8 mouse cellular contexts compared by ENCODE assay signal in the genomic region with DNA sequence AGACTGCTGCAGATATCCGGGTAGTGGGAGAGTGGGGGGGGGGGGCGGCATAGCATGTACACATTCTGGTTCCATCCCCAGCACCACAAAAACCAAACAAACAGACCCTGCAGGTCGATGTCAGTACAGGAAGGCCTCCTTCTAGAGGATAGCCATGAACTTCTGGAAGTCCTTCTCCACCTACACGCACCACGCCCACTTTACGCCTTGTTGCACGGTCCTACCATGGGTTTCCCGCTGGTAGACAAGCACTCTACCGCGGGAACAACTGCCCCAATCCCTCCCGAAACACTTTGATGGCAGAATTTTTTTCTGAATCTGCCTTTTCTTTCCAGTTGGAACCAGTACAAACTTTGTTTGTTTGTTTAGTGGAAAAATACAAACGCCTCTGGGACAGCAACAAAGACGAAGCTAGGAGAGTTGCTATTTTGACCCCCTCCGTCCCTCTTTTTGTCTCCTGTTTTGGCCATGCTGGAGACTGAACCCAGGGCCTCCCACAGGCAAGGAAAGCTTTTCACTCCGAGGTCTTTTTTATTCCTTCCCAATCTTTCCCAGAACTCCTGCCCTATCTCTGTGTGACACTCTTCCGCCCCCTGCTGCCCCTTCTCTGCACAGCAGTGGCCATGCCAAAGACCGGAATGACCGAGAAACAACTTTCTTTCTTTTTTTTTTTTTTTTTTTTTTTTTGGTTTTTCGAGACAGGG. TPM values are rescaled to one million over a fixed set of nuclear protein-coding genes. Genes with fewer than 3 reads are reported as not detected.
DNase-seq lines count a peak whose midpoint lies in the region; ATAC-seq and TF ChIP-seq lines count a peak whose summit lies in the region.

No protein-coding gene starts in this region.

- H3K36me3 ChIP-seq in heart, embryonic 13.5 days: no peaks in the 10 kb centered on the region
- no peaks in the 10 kb centered on the region for H3K36me3 ChIP-seq in liver, embryonic 14.5 days (replicated peaks; ENCODE audit: control insufficient read depth, insufficient read depth, low read depth)

- no peak for TF ChIP-seq POLR2A in olfactory bulb, adult 2 months (IDR thresholded peaks at IDR 0.05; ENCODE audit: insufficient read depth, low read depth, low read length)

- peak overlapping the region; percentile 27 for H3K4me3 ChIP-seq in heart, embryonic 13.5 days
- H3K4me3 ChIP-seq in liver, embryonic 14.5 days (ENCODE audit: insufficient read depth in 1 of 2, low read depth in 2 of 2, low read length in 2 of 2): peak overlapping the region; percentile 52 to 56
- no peak overlapping the region for H3K4me3 ChIP-seq in olfactory bulb, adult 2 months (ENCODE audit: insufficient read depth, low read depth, low read length)

- H3K9me3 ChIP-seq in heart, embryonic 13.5 days: no peaks in the 10 kb centered on the region
- no peaks in the 10 kb centered on the region for H3K9me3 ChIP-seq in liver, embryonic 14.5 days (ENCODE audit: control insufficient read depth, low read length)

- peak; percentile 84 for ATAC-seq in erythroblast, adult 5-6 weeks (replicated peaks; ENCODE audit: low FRiP score, poor library complexity, severe bottlenecking)
- peak; percentile 51; the same call in 1 of the 2 replicates for ATAC-seq in heart, embryonic 13.5 days (ENCODE audit: extremely low read depth, insufficient number of reproducible peaks, low FRiP score, low TSS enrichment)
- ATAC-seq in liver, embryonic 14.5 days (ENCODE audit: insufficient read depth): peak; percentile 61; the same call in 1 of the 2 replicates

- peaks cover 23% of the 10 kb centered on the region for H3K27me3 ChIP-seq in heart, embryonic 13.5 days (replicated peaks)
- H3K27me3 ChIP-seq in liver, embryonic 14.5 days (ENCODE audit: control insufficient read depth, insufficient read depth, low read length): no peaks in the 10 kb centered on the region

- no peak overlapping the region for H3K27ac ChIP-seq in heart, embryonic 13.5 days (replicated peaks)
- H3K27ac ChIP-seq in liver, embryonic 14.5 days: no peak overlapping the region; the same call in 1 of the 2 replicates
- H3K27ac ChIP-seq in olfactory bulb, adult 2 months (ENCODE audit: insufficient read depth, low read depth, low read length): no peak overlapping the region

- DNase-seq in A20 (ENCODE audit: low read depth, low spot score): peak; percentile 23
- peak; percentile 90 to 94 for DNase-seq in adrenal gland, postnatal 36 days
- DNase-seq in kidney, postnatal 25 days: peak; percentile 90 to 94
- DNase-seq in liver, embryonic 14.5 days (ENCODE audit: low read depth in 3 of 3, low spot score in 3 of 3): peak in 1 of 3 experiments; percentile 61
- peak; percentile 77 for DNase-seq in thymus, postnatal 14 days

- peaks cover 13% of the 10 kb centered on the region for H3K4me1 ChIP-seq in heart, embryonic 13.5 days
- peaks cover 15 to 26% of the 10 kb centered on the region in 2 experiments for H3K4me1 ChIP-seq in liver, embryonic 14.5 days (replicated peaks; ENCODE audit: control insufficient read depth in 2 of 2, insufficient read depth in 2 of 2, low read length in 1 of 2)
- peaks cover 5% of the 10 kb centered on the region for H3K4me1 ChIP-seq in olfactory bulb, adult 2 months (ENCODE audit: control insufficient read depth, insufficient read depth, low read length)

- no peak for TF ChIP-seq EP300 in liver, embryonic 14.5 days (IDR thresholded peaks at IDR 0.05; ENCODE audit: low read depth)

- peak overlapping the region; percentile 61 for H3K4me2 ChIP-seq in heart, embryonic 13.5 days
- H3K4me2 ChIP-seq in liver, embryonic 14.5 days (ENCODE audit: low read depth): peak overlapping the region; percentile 95

- WGBS in heart, embryonic 13.5 days: 12% methylated on average over 19 of the region's 19 CpGs
- WGBS in liver, embryonic 14.5 days (ENCODE audit: insufficient replicate concordance): 4% methylated on average over 19 of the region's 19 CpGs
- WGBS in olfactory bulb, adult 2 months: 7% methylated on average over 19 of the region's 19 CpGs

- H3K9ac ChIP-seq in heart, embryonic 13.5 days: peak overlapping the region; percentile 72
- peak overlapping the region; percentile 67 for H3K9ac ChIP-seq in liver, embryonic 14.5 days (replicated peaks)

- peak; percentile 92 for TF ChIP-seq CTCF in liver, embryonic 14.5 days (IDR thresholded peaks at IDR 0.05; ENCODE audit: low read depth)
- peak; percentile 76 for TF ChIP-seq CTCF in olfactory bulb, adult 2 months (IDR thresholded peaks at IDR 0.05; ENCODE audit: insufficient read depth, low read depth, low read length)

RNA-seq across cellular contexts. Expression of a gene that starts 4.0 kb away (rescaled TPM):
- total RNA-seq in adrenal gland, postnatal 36 days (2021): not detected
- not detected in 2 replicates for total RNA-seq in erythroblast, adult 5-6 weeks (2015; ENCODE audit: low replicate concordance)
- 0.51 TPM in 1 of 2 replicates, not detected in the other for total RNA-seq in erythroblast, adult 5-6 weeks (2017; ENCODE audit: low replicate concordance)
- 0.23 and 1.7 TPM in 2 replicates for polyA plus RNA-seq in heart, embryonic 13.5 days (2015; fragmentation: Nextera tagmentation; extraction: Ambion mirVana)
- 21.4 and 23.5 TPM in 2 replicates for polyA plus RNA-seq in liver, embryonic 14.5 days (2012; rRNA removed)
- 28.4 and 33.2 TPM in 2 replicates for polyA plus RNA-seq in liver, embryonic 14.5 days (2014; fragmentation: Nextera tagmentation; extraction: Ambion mirVana)
- polyA plus RNA-seq in olfactory bulb, adult 2 months (2012; ENCODE audit: insufficient read depth, insufficient read length, low replicate concordance, missing spikeins): not detected in 2 replicates

RNA-seq across cellular contexts. Expression of a gene that starts 8.0 kb away (rescaled TPM):
- total RNA-seq in adrenal gland, postnatal 36 days (2021): 10 to 100 TPM; 28.5 to 45.4 TPM
- 10.6 and 24.0 TPM in 2 replicates for total RNA-seq in erythroblast, adult 5-6 weeks (2015; ENCODE audit: low replicate concordance)
- 1.2 and 4.0 TPM in 2 replicates for total RNA-seq in erythroblast, adult 5-6 weeks (2017; ENCODE audit: low replicate concordance)
- 24.5 and 25.0 TPM in 2 replicates for polyA plus RNA-seq in heart, embryonic 13.5 days (2015; fragmentation: Nextera tagmentation; extraction: Ambion mirVana)
- 20.6 and 25.2 TPM in 2 replicates for polyA plus RNA-seq in liver, embryonic 14.5 days (2012; rRNA removed)
- polyA plus RNA-seq in liver, embryonic 14.5 days (2014; fragmentation: Nextera tagmentation; extraction: Ambion mirVana): 21.3 and 29.8 TPM in 2 replicates
- polyA plus RNA-seq in olfactory bulb, adult 2 months (2012; ENCODE audit: insufficient read depth, insufficient read length, low replicate concordance, missing spikeins): 162 TPM in 1 of 2 replicates, not detected in the other

RNA-seq across cellular contexts. Expression of a gene that starts 8.1 kb away (rescaled TPM):
- total RNA-seq in adrenal gland, postnatal 36 days (2021): 10 to 100 TPM in 1 of 2 experiments, 1 to 10 TPM in 1; 5.7 to 11.3 TPM
- total RNA-seq in erythroblast, adult 5-6 weeks (2015; ENCODE audit: low replicate concordance): not detected in 2 replicates
- total RNA-seq in erythroblast, adult 5-6 weeks (2017; ENCODE audit: low replicate concordance): 0.70 TPM in 1 of 2 replicates, not detected in the other
- 17.5 and 18.1 TPM in 2 replicates for polyA plus RNA-seq in heart, embryonic 13.5 days (2015; fragmentation: Nextera tagmentation; extraction: Ambion mirVana)
- 3.7 and 5.1 TPM in 2 replicates for polyA plus RNA-seq in liver, embryonic 14.5 days (2012; rRNA removed)
- polyA plus RNA-seq in liver, embryonic 14.5 days (2014; fragmentation: Nextera tagmentation; extraction: Ambion mirVana): 10.0 and 10.4 TPM in 2 replicates
- polyA plus RNA-seq in olfactory bulb, adult 2 months (2012; ENCODE audit: insufficient read depth, insufficient read length, low replicate concordance, missing spikeins): not detected in 2 replicates

RNA-seq across cellular contexts. Expression of a gene that starts 19.1 kb away (rescaled TPM):
- total RNA-seq in adrenal gland, postnatal 36 days (2021): 10 to 100 TPM; 80.5 to 88.4 TPM
- total RNA-seq in erythroblast, adult 5-6 weeks (2015; ENCODE audit: low replicate concordance): 12.3 and 19.2 TPM in 2 replicates
- 14.4 and 26.6 TPM in 2 replicates for total RNA-seq in erythroblast, adult 5-6 weeks (2017; ENCODE audit: low replicate concordance)
- 22.1 and 25.6 TPM in 2 replicates for polyA plus RNA-seq in heart, embryonic 13.5 days (2015; fragmentation: Nextera tagmentation; extraction: Ambion mirVana)
- polyA plus RNA-seq in liver, embryonic 14.5 days (2012; rRNA removed): 18.4 and 21.7 TPM in 2 replicates
- polyA plus RNA-seq in liver, embryonic 14.5 days (2014; fragmentation: Nextera tagmentation; extraction: Ambion mirVana): 5.4 and 7.7 TPM in 2 replicates
- polyA plus RNA-seq in olfactory bulb, adult 2 months (2012; ENCODE audit: insufficient read depth, insufficient read length, low replicate concordance, missing spikeins): not detected in 2 replicates

RNA-seq across cellular contexts. Expression of a gene that starts 33.5 kb away (rescaled TPM):
- 10 to 100 TPM; 63.3 to 64.7 TPM for total RNA-seq in adrenal gland, postnatal 36 days (2021)
- total RNA-seq in erythroblast, adult 5-6 weeks (2015; ENCODE audit: low replicate concordance): 44.6 and 56.8 TPM in 2 replicates
- total RNA-seq in erythroblast, adult 5-6 weeks (2017; ENCODE audit: low replicate concordance): 25.1 and 28.0 TPM in 2 replicates
- polyA plus RNA-seq in heart, embryonic 13.5 days (2015; fragmentation: Nextera tagmentation; extraction: Ambion mirVana): 82.6 and 86.5 TPM in 2 replicates
- 68.7 and 76.7 TPM in 2 replicates for polyA plus RNA-seq in liver, embryonic 14.5 days (2012; rRNA removed)
- polyA plus RNA-seq in liver, embryonic 14.5 days (2014; fragmentation: Nextera tagmentation; extraction: Ambion mirVana): 61.2 and 66.4 TPM in 2 replicates
- polyA plus RNA-seq in olfactory bulb, adult 2 months (2012; ENCODE audit: insufficient read depth, insufficient read length, low replicate concordance, missing spikeins): not detected in 2 replicates
